Comparison of ENCODE assay signal across 8 mouse cellular contexts in the genomic region with DNA sequence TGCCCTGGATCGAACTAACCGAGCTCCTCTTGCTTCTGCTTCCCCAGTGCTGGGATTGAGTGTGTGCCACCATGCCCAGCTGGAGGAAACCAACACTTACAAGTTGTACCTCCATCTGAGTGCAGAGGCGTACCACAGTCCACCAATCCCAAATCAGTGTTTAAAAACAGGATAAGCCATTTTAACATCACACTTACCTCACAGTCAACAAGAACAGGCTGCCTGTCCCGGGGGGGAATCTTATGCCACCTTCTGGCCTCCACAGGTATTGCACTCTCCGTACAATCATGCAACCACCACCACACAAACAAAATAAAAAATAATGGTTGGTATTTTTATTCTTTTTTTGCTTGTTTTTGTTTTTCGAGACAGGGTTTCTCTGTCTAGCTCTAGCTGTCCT. TPM values are rescaled to one million over a fixed set of nuclear protein-coding genes. Genes with fewer than 3 reads are reported as not detected.
DNase-seq lines count a peak whose midpoint lies in the region; ATAC-seq and TF ChIP-seq lines count a peak whose summit lies in the region.
"Had no signal": no experiment of that assay in that cellular context is flagged by ENCODE, and none has a peak within 500 bp of the region (broad histone marks: within the 10 kb centered on the region; RNA-seq: fewer than 3 reads in every experiment).

No protein-coding gene starts in this region.

- no peaks in the 10 kb centered on the region for H3K4me1 ChIP-seq in forebrain, embryonic 14.5 days (ENCODE audit: control insufficient read depth, insufficient read depth, low read length)
- H3K4me1 ChIP-seq in lung, postnatal 0 days (ENCODE audit: insufficient read depth, low read depth, low read length): no peaks in the 10 kb centered on the region

- TF ChIP-seq EP300 in lung, postnatal 0 days (IDR thresholded peaks at IDR 0.05): no peak

- peak; percentile 84 for TF ChIP-seq CTCF in layer of hippocampus, adult 2 months (conservative IDR thresholded peaks at IDR 0.05)
- TF ChIP-seq CTCF in lung, postnatal 0 days (IDR thresholded peaks at IDR 0.05): peak; percentile 80

- H3K36me3 ChIP-seq in forebrain, embryonic 14.5 days (ENCODE audit: control insufficient read depth, insufficient read depth, low read length): peaks cover 40% of the 10 kb centered on the region
- peaks cover 28% of the 10 kb centered on the region for H3K36me3 ChIP-seq in lung, postnatal 0 days (ENCODE audit: insufficient read depth, low read length)

- H3K27me3 ChIP-seq in forebrain, embryonic 14.5 days (replicated peaks; ENCODE audit: control insufficient read depth, insufficient read depth, low read length): no peaks in the 10 kb centered on the region
- no peaks in the 10 kb centered on the region for H3K27me3 ChIP-seq in lung, postnatal 0 days (replicated peaks; ENCODE audit: insufficient read depth, low read length)
- H3K27me3 ChIP-seq: megakaryocyte, embryonic 14.5 days had no signal

- H3K27ac ChIP-seq in layer of hippocampus, adult 2 months: no peak overlapping the region
- H3K27ac ChIP-seq in forebrain, embryonic 14.5 days (ENCODE audit: low read depth, low read length): no peak overlapping the region
- H3K27ac ChIP-seq in lung, postnatal 0 days (ENCODE audit: low read length): no peak overlapping the region

- DNase-seq in layer of hippocampus, adult 2 months (ENCODE audit: low spot score in 2 of 2): no peak
- DNase-seq in layer of hippocampus, adult 9-10 months (ENCODE audit: low spot score): no peak
- peak; percentile 8 to 46 for DNase-seq in CD8-positive naive resting alpha-beta T cell, adult 2 months (ENCODE audit: low read depth in 2 of 2, low spot score in 2 of 2)
- peak; percentile 61 for DNase-seq in R1 (ENCODE audit: low read depth, low spot score)
- peak; percentile 22 for DNase-seq in forebrain, embryonic 14.5 days (ENCODE audit: low spot score)
- DNase-seq in lung, postnatal 0 days (ENCODE audit: low spot score): peak; percentile 48
- peak; percentile 30 to 33 for DNase-seq in thymus, postnatal 36 days

- no peak overlapping the region for H3K4me3 ChIP-seq in layer of hippocampus, adult 2 months
- H3K4me3 ChIP-seq in forebrain, embryonic 14.5 days (ENCODE audit: low read depth, low read length): no peak overlapping the region
- no peak overlapping the region for H3K4me3 ChIP-seq in lung, postnatal 0 days (ENCODE audit: low read depth, low read length)
- H3K4me3 ChIP-seq: megakaryocyte, embryonic 14.5 days had no signal

- no peak for ATAC-seq in forebrain, embryonic 14.5 days
- 0 out of 2 replicates have a peak, but pooled peaks have one; percentile 9 for ATAC-seq in lung, postnatal 0 days

- no peaks in the 10 kb centered on the region for H3K9me3 ChIP-seq in forebrain, embryonic 14.5 days (replicated peaks; ENCODE audit: control insufficient read depth, low read length)
- H3K9me3 ChIP-seq in lung, postnatal 0 days (ENCODE audit: low read length): no peaks in the 10 kb centered on the region
- H3K9me3 ChIP-seq: megakaryocyte, embryonic 14.5 days had no signal

- no peak overlapping the region for H3K9ac ChIP-seq in forebrain, embryonic 14.5 days (ENCODE audit: low read length)
- no peak overlapping the region for H3K9ac ChIP-seq in lung, postnatal 0 days (replicated peaks; ENCODE audit: low read depth)

- 81% methylated on average over 6 of the region's 6 CpGs for WGBS in forebrain, embryonic 14.5 days
- WGBS in lung, postnatal 0 days: 80% methylated on average over 6 of the region's 6 CpGs

- H3K4me2 ChIP-seq in forebrain, embryonic 14.5 days (ENCODE audit: low read length): no peak overlapping the region
- no peak overlapping the region for H3K4me2 ChIP-seq in lung, postnatal 0 days (replicated peaks; ENCODE audit: low read depth, low read length)

RNA-seq across cellular contexts. Expression of a gene that starts 50.0 kb away (rescaled TPM):
- total RNA-seq in layer of hippocampus, adult 2 months (2021): 10 to 100 TPM; 90.6 to 92.0 TPM
- polyA plus RNA-seq in forebrain, embryonic 14.5 days (2014; fragmentation: Nextera tagmentation; extraction: Ambion mirVana): 41.7 and 46.9 TPM in 2 replicates
- polyA plus RNA-seq in lung, postnatal 0 days (2015; fragmentation: Nextera tagmentation; extraction: Ambion mirVana): 34.2 and 34.8 TPM in 2 replicates

RNA-seq across cellular contexts. Expression of a gene that starts 50.9 kb away (rescaled TPM):
- total RNA-seq in layer of hippocampus, adult 2 months (2021): 10 to 100 TPM; 43.7 to 44.7 TPM
- polyA plus RNA-seq in forebrain, embryonic 14.5 days (2014; fragmentation: Nextera tagmentation; extraction: Ambion mirVana): 44.3 and 51.6 TPM in 2 replicates
- 30.8 and 35.1 TPM in 2 replicates for polyA plus RNA-seq in lung, postnatal 0 days (2015; fragmentation: Nextera tagmentation; extraction: Ambion mirVana)

Comparison
In these comparisons a context has a peak if more than half of its experiments do, and no peak if none do; other contexts are left out.
1. DNase-seq: peak in CD8-positive naive resting alpha-beta T cell, adult 2 months (2 of 2), R1 (single experiment), forebrain, embryonic 14.5 days (single experiment), lung, postnatal 0 days (single experiment) and thymus, postnatal 36 days (2 of 2); none in layer of hippocampus, adult 2 months (0 of 2) and layer of hippocampus, adult 9-10 months (single experiment).